Mouse (Mus musculus) forebrain, embryonic 16.5 days (tissue): ENCODE results near the gene Eif4g3. TPM values are rescaled to one million over a fixed set of nuclear protein-coding genes. Genes with fewer than 3 reads are reported as not detected.
A peak's percentile ranks its signal among the peaks of the same experiment; 100 is the strongest.

Source experiments
- ATAC-seq: fragments of 200-750 bp; cut with Nextera tagmentation; 2 replicates; pipeline ENCODE4 v1.8.0; 2017; ENCODE audit warnings: mild to moderate bottlenecking, moderate library complexity
- H3K27ac ChIP-seq: fragments of 300-500 bp; sonication (generic); 2 replicates; pipeline ENCODE4 v1.5.1; 2014; ENCODE audit warnings: low read length, control low read depth
- H3K27me3 ChIP-seq: fragments of 300-500 bp; sonication (generic); replicated peaks from 2 replicates; pipeline ENCODE4 v1.6.1; 2014; ENCODE audit warnings: low read length; ENCODE audit not compliant: control insufficient read depth, insufficient read depth
- H3K36me3 ChIP-seq: fragments of 300-500 bp; sonication (generic); 2 replicates; pipeline ENCODE4 v1.6.1; 2014; ENCODE audit not compliant: control insufficient read depth, insufficient read depth
- H3K4me1 ChIP-seq: fragments of 300-500 bp; sonication (generic); replicated peaks from 2 replicates; pipeline ENCODE4 v1.6.1; 2014; ENCODE audit warnings: low read length; ENCODE audit not compliant: control insufficient read depth, insufficient read depth
- H3K4me2 ChIP-seq: fragments of 300-500 bp; sonication (generic); 2 replicates; pipeline ENCODE4 v1.6.1; 2014; ENCODE audit warnings: mild to moderate bottlenecking, low read length, control low read depth
- H3K4me3 ChIP-seq: fragments of 300-500 bp; sonication (generic); replicated peaks from 2 replicates; pipeline ENCODE4 v1.5.1; 2014; ENCODE audit warnings: mild to moderate bottlenecking, low read length, control low read depth
- H3K9ac ChIP-seq: fragments of 300-500 bp; sonication (generic); replicated peaks from 2 replicates; pipeline ENCODE4 v1.6.1; 2014; ENCODE audit warnings: low read depth, low read length, control low read depth
- H3K9me3 ChIP-seq: fragments of 300-500 bp; sonication (generic); 2 replicates; pipeline ENCODE4 v1.6.1; 2016; ENCODE audit warnings: low read length; ENCODE audit not compliant: control insufficient read depth
- WGBS: fragments of 180-500 bp; shearing (Covaris S2); extraction: QIAGEN DNeasy Blood & Tissue Kit; methylation state at CpG from one replicate; pipeline ENCODE4 v1.1.7; 2014; 5-methylcytosine and 5-hydroxymethylcytosine counted together
- polyA plus RNA-seq: library from polyadenylated mRNA; unstranded; fragments of >200 nt; fragmentation: Nextera tagmentation; extraction: Ambion mirVana; gene quantifications from 2 replicates; pipeline ENCODE4 v1.2.1, GENCODE M21; 2015

Eif4g3 gene
- polyA plus RNA-seq, 1 experiment from 2014 or later: 51.7 TPM

GRCm38 (mm10) chr4:137995399-137995798, 2.6 kb downstream of the Eif4g3 start:
- no peak overlapping the region for H3K27ac ChIP-seq
- 0 out of 2 replicates have a peak overlapping the region, but pooled peaks have one; percentile 13 for H3K9ac ChIP-seq
- no peaks in the 10 kb centered on the region for H3K27me3 ChIP-seq
- peaks cover 12% of the 10 kb centered on the region for H3K36me3 ChIP-seq
- peaks cover 38% of the 10 kb centered on the region for H3K4me1 ChIP-seq
- peak overlapping the region; percentile 77 for H3K4me2 ChIP-seq
- peak overlapping the region; percentile 98 for H3K4me3 ChIP-seq
- ATAC-seq: no peak
- no peaks in the 10 kb centered on the region; the same call in 1 of the 2 replicates for H3K9me3 ChIP-seq
- 78% methylated on average over 12 of the region's 12 CpGs for WGBS

DNA sequence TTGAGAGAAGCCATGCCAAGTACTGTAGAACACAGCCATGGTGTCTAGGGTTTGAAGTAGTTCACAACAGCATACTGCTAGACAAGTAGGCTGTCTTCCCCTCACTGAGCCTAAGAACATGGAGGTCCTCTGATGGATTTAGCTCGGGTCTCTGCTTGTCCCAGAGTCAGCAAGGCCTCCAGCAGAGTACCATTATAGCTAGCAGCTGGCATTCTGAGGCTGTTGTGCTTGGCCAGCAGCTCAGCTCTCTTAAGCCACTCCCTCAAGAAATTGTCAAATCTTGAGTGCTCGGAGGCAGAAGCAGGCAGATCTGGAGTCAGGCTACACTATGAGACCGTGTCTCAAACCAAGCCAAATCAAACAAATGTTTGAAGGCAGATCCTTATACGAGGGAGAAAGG, 5.4 kb downstream of the Eif4g3 start:
- H3K27ac ChIP-seq: no peak overlapping the region
- no peak for ATAC-seq
- WGBS: 69% methylated on average over 4 of the region's 4 CpGs
- no peaks in the 10 kb centered on the region for H3K27me3 ChIP-seq
- no peak overlapping the region for H3K4me3 ChIP-seq
- H3K4me2 ChIP-seq: no peak overlapping the region
- H3K9me3 ChIP-seq: no peaks in the 10 kb centered on the region
- H3K36me3 ChIP-seq: peaks cover 12% of the 10 kb centered on the region
- peaks cover 39% of the 10 kb centered on the region for H3K4me1 ChIP-seq
- H3K9ac ChIP-seq: no peak overlapping the region

- H3K27ac ChIP-seq: no peak overlapping the region
- H3K27me3 ChIP-seq: no peaks in the 10 kb centered on the region
- ATAC-seq: no peak
- peaks cover 27% of the 10 kb centered on the region for H3K4me1 ChIP-seq
- peaks cover 12% of the 10 kb centered on the region for H3K36me3 ChIP-seq
- H3K9ac ChIP-seq: no peak overlapping the region
- no peak overlapping the region for H3K4me3 ChIP-seq
- no peaks in the 10 kb centered on the region for H3K9me3 ChIP-seq
- 32% methylated on average over 7 of the region's 7 CpGs for WGBS
- no peak overlapping the region for H3K4me2 ChIP-seq
Measured at GRCm38 (mm10) chr4:138000682-138001081, 7.9 kb downstream of the Eif4g3 start.

GRCm38 (mm10) chr4:138003909-138004610, 11.2 kb downstream of the Eif4g3 start:
- ATAC-seq: no peak
- 90% methylated on average over 11 of the region's 11 CpGs for WGBS
- no peak overlapping the region for H3K9ac ChIP-seq

DNA sequence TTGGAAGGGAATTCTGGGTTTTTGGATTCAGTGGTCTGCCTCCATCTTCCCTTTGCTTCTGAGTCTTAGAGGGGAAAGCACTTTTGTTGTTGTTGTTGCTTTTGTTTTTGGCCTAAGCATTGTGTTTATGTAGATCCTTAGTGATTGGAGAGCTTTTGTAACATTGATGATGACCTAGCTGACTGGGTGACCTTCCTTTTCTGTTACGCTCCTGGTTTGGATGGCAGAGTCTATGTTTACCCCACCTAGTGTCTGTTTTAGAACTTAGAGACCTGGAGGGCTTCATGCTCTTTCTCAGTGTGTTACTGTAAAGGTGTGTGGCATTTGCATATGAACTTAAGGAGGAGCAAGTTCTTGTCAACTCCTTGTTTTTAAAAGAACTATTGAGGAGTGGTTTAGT, 13.0 kb downstream of the Eif4g3 start:
- no peak overlapping the region for H3K4me3 ChIP-seq
- no peaks in the 10 kb centered on the region for H3K27me3 ChIP-seq
- H3K27ac ChIP-seq: no peak overlapping the region
- no peaks in the 10 kb centered on the region for H3K9me3 ChIP-seq
- no peak overlapping the region for H3K9ac ChIP-seq
- H3K4me1 ChIP-seq: peaks cover 2% of the 10 kb centered on the region
- 90% methylated on average over 1 of the region's 1 CpGs for WGBS
- no peaks in the 10 kb centered on the region for H3K36me3 ChIP-seq
- H3K4me2 ChIP-seq: no peak overlapping the region
- no peak for ATAC-seq

More at GRCm38 (mm10) chr4:138003909-138004610, 11.2 kb downstream of the Eif4g3 start:
- Histone ChIP-seq H3K4me3 (no peak overlapping the region), H3K36me3 (peaks cover 4% of the 10 kb centered on the region), H3K27ac (no peak overlapping the region), H3K4me1 (peaks cover 9% of the 10 kb centered on the region), H3K27me3 (no peaks in the 10 kb centered on the region), H3K9me3 (no peaks in the 10 kb centered on the region), H3K4me2 (no peak overlapping the region)

DNA sequence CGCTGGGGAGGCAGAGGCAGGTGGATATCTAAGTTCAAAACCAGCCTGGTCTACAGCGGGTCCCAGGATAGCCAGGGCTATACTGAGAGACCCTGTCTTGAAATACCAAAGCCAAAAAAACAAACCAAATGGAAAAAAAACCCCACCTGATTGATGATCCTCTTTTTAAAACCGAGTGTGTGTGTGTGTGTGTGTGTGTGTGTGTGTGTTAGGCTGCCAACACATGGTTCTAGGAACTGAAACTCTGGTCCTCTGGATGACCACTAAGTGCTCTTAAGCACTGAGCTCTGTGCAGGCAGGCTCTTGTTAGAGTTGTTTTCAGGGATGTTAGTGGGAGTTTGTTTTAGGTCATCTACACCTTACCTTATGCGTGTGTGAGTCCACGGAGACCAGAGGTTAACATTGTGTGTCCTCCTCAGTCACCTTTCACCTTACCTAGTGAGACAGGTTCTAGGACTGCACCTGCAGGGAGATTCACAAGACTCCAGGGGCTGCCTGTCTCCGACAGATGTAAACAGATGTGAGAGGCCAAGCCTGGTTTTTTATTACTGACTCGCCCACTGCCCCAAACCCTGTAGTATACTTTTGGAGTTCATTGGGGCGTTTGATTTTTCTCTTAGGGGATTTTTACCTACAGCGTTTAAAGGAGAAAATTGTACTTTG, 14.3 kb downstream of the Eif4g3 start:
- WGBS: 91% methylated on average over 9 of the region's 9 CpGs
- Histone ChIP-seq H3K36me3 (no peaks in the 10 kb centered on the region), H3K4me1 (peaks cover 10% of the 10 kb centered on the region; the same call in 1 of the 2 replicates)

DNA sequence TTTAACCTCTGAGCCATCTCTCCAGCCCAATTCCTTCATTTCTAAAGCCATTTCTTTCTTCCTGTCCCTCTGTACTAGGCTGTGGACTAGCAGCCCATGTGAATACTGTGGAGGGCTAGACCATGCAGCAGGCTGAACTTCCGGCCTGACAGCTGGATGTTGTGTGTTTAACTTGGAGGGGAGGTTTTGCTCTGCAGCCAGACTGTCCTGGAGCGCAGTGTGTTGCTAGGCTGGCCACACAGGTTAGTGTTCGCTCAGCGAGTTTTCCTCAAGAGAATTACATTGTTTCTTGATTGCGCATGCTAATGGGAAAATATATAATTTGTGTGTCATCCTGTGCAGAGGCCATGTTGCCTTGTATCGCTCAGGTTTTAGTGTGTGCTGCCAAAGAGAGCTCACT, 15.8 kb downstream of the Eif4g3 start:
- ATAC-seq: no peak
- no peaks in the 10 kb centered on the region for H3K9me3 ChIP-seq
- H3K27ac ChIP-seq: no peak overlapping the region
- H3K4me1 ChIP-seq: peaks cover 12% of the 10 kb centered on the region; the same call in 1 of the 2 replicates
- no peak overlapping the region for H3K4me3 ChIP-seq
- no peaks in the 10 kb centered on the region for H3K27me3 ChIP-seq
- WGBS: 95% methylated on average over 6 of the region's 6 CpGs
- no peak overlapping the region for H3K4me2 ChIP-seq
- no peak overlapping the region for H3K9ac ChIP-seq
- no peaks in the 10 kb centered on the region for H3K36me3 ChIP-seq

More for the DNA sequence above, 14.3 kb downstream of the Eif4g3 start:
- Histone ChIP-seq H3K4me2 (no peak overlapping the region), H3K27me3 (no peaks in the 10 kb centered on the region), H3K9me3 (no peaks in the 10 kb centered on the region), H3K9ac (no peak overlapping the region), H3K27ac (no peak overlapping the region), H3K4me3 (no peak overlapping the region)
- ATAC-seq: no peak

DNA sequence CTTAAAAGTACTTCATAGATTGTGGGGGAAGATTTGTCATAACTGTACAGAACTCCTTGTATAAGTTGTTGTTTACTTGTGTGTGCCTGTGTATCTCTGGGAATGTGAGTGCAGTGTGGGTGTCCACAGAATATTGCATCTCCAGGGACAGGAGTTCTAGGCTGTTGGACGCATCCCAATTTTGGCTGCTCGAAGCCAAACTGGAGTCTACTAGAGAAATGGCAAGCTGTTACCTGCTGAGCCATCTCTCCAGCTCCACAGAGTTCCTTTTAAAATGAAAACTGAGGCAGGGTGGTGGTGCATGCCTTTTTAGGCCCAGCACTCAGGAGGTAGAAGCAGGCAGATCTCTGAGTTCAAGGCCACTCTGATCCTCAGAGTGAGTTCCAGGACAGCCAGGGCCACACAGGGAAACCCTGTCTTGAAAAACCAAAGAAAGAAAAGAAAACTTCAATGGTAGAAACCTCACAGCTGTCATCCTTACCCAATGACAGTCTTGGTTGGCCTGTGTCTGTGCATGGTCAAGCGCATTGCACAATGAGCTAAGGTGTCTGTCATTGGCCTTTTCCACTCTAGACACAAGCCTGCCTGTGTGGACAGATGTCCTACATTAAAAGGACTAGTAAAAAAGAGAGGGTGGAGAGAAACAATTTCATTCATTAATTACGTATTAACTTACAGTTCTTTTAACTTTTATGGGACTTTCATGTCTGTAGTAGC, 17.1 kb downstream of the Eif4g3 start:
- no peaks in the 10 kb centered on the region for H3K9me3 ChIP-seq
- peaks cover 8% of the 10 kb centered on the region; the same call in 1 of the 2 replicates for H3K36me3 ChIP-seq
- no peak overlapping the region for H3K4me3 ChIP-seq
- peaks cover 12% of the 10 kb centered on the region; the same call in 1 of the 2 replicates for H3K4me1 ChIP-seq
- H3K27ac ChIP-seq: no peak overlapping the region
- no peak for ATAC-seq
- H3K27me3 ChIP-seq: no peaks in the 10 kb centered on the region
- H3K9ac ChIP-seq: no peak overlapping the region
- WGBS: 86% methylated on average over 4 of the region's 4 CpGs
- H3K4me2 ChIP-seq: no peak overlapping the region
